Mouse (Mus musculus) left cerebral cortex, postnatal 36 days (tissue): ENCODE measurements around the gene Cmklr1. TPM values are rescaled to one million over a fixed set of nuclear protein-coding genes. Genes with fewer than 3 reads are reported as not detected.

Source experiments
- DNase-seq, 2 experiments: peaks; one replicate each; pipeline ENCODE4 v3.0.0; 2021 to 2022; ENCODE audit warnings: low spot score in 2 of 2, mixed read lengths in 1 of 2
- intact Hi-C: fragments of 180-260 bp; cut with DNase I; formaldehyde crosslinking; loops from one replicate; pipeline ENCODE4 v1.15.1; 2025
- total RNA-seq, 2 experiments: library from RNA; stranded (reverse); gene quantifications; 2 replicates each; pipeline ENCODE4 v1.2.3; 2021

Gene Cmklr1
- total RNA-seq, 2 experiments from 2014 or later: 2.8 to 7.7 TPM

DNA sequence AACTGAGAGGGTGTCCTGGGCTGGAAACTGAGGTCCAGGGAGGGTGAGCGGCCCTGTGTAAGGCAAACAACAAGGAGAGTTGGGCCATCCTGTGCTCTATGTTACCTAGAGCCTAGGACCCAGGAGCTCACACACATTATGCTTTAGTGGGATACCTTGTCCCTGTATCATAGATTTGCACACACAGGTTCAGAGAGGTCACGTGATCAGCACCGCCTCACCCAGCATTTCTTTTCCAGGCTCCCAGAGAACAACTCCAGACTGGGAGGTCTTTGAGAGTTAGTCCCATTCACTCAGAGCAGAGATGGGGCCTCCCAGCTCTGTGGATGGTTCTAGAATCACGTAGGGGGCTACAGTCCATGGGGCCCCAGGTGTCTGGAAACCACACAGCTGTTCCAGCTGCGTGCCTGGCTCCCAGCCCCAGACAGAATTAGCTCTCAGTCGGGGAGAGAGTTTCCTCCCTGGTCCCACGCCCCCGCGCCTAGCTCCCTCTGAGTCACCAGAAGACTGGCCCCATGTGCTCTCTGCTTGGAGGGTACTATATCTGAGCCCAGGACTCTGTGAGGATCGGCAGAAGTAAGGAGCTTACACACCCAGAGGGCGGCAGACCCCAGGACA, 22.3 kb downstream of the Cmklr1 start:
- intact Hi-C loops: no loop called here
- peak; percentile 48 to 51 for DNase-seq

DNA sequence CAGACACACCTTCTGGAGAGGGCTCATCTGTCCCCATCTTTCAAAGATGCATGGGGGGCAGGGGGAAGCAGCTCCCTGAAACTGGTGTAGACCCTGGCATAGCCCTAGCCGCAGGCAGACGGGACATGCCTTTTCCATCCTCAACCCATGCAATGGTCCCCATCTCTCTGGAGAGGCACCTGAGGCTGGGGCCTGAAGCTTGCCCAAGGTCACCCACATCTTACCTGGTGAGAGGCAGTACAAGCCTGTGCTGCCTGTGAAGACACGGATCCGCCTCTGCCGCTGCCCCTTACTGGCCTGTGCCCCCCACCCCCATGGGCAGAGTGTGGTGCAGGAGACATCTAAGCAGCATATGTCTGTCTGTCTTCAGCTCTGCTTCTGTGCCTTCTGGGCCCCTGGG, 23.2 kb downstream of the Cmklr1 start:
- DNase-seq: no peak

DNA sequence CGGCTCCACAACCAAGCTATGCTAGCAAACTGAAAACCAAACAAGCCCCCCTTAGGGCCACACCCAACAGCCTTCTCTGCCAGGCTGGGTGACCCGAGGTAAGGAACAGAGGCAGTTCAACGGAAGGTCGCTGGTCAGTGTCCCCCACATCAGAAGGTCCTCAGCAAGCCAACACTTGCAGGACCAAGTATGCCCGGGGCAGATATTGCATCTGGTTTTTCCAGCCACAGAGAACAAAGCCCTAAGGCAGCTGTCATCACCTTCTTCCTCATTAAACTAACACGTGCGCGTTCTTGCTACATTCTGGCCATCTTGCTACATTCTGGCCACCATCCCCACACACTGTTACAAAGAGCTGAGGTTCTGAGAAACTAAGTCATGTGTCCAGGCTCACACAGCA, 23.9 kb downstream of the Cmklr1 start:
- DNase-seq: no peak
- intact Hi-C loops: no loop called here

More for the DNA sequence above, 23.2 kb downstream of the Cmklr1 start:
- intact Hi-C loops: no loop called here

DNA sequence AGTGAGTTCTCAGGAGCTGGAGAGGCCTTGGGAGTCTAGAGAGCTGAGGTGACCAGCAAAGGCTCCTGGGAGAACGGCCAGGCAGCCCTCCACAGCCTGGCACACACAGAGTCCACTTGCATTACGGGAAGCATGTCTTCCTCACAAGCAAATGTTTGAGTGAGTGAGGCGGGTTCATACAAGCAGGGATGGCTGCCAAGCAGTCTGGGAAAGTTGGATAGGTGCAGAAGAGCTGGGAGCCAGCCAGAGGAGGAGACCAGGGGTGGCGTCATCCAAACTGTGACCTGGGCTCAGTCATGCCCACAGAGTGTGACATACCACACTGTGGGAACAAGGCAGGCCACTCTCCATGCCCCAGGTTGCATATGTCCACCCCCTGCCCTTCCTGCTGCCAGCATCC, 25.2 kb downstream of the Cmklr1 start:
- intact Hi-C loops: no loop called here
- no peak for DNase-seq

DNA sequence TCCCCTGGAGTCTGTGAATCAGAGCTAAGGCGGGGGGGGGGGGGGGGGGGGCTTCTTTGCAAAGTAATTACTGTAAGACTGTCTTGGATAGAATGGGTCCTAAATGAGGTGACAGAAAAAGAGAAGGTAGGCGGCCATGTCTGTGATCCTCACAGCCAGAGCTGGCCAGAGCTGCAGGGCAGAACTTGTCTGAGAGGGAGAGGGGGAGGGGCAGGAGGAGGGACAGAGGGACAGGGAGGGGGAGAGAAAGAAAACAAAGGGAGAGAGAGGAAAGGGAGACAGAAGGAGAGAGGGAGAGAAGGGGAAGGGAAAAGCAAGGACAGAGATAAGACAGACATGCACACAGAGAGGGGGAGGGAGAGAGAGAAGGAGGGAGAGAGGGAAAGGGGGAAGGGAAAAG, 27.2 kb downstream of the Cmklr1 start:
- DNase-seq: no peak
- intact Hi-C loops: no loop called here

DNA sequence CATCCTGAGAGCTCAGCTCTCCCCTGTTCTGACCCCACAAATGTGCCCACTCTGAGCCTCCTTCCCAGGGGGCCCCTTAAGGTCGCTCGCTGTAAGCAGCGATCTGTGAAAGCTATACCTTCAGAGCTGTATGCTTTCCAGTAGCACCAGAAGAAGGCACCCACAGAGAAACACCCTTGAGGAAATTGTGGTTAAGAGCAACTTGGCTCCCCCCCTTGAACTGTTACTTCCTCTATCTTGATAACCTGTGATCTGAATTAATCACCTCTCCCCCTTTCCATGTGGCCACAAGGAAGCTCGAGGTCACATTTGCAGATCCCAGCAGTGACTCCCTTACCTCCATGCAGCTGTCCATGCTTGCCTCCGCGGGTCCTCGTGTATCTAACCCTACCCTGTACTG, 29.2 kb downstream of the Cmklr1 start:
- DNase-seq: no peak
- intact Hi-C loops: no loop called here

DNA sequence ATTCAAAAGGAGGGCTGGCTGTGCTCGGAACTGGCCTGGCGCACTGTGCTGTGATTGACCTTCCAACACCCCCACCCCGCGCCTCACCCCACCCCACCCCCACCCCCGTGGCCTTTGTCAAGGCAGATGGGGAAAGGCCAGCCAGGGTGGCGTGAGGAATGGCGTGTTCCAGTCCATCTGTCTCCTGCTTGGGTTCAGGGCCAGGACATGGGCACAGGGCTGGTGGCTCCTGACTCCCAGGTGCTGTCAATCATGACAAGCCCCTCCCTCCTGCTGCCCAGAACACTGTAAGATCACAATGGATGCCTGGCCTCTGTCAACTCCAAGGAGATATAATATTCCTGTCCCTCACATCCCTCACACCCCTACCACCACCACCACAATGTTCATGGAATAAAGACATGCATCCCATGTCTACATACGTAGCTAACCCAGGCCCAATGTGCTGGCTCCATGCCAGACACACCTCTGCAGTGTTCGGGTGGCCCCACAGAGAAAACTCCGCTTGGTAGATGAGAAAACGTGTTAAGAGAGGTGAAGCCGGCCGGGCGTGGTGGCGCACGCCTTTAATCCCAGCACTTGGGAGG, 30.0 kb downstream of the Cmklr1 start:
- no peak for DNase-seq
- intact Hi-C loops: no loop called here

DNA sequence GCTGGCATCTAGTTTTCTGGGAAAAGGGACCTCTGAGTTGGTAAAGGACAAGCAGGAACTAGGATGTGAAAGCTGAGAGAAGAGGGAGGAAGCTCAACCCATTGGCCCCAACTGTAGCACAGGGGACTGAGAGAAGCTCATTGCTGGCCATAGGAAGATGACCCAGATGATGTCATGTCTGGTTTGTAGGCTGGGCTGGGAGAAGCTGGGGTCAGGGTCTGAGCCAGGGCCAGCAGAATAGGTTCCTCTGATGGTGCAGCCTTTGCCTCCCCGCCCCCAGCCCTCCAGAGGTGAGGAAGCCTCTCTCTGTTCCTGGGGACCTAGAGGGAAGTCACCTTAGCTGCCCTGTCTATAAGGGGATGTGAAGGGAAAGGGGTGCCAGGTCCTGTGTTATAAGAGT, 31.1 kb downstream of the Cmklr1 start:
- no peak for DNase-seq
- intact Hi-C loops: no loop called here

DNA sequence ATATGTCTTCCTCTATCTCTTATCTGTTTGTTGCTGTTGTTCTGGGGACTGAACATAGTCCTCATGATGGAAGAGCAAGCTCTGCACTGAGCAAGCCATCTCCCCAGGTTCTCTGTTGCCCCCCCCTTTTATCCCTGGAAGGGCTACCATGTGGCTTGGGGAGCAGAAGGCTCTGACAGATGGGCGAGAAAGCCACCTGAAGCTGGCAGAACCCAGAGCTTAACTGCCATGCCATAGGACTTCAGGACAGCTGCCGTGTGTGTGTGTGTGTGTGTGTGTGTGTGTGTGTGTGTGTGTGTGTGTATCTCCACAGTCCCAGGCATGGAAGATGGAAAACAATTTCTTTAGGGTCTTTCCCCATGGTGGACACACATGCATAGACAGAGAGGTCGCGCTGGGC, 31.5 kb downstream of the Cmklr1 start:
- intact Hi-C loops: no loop called here
- no peak for DNase-seq

DNA sequence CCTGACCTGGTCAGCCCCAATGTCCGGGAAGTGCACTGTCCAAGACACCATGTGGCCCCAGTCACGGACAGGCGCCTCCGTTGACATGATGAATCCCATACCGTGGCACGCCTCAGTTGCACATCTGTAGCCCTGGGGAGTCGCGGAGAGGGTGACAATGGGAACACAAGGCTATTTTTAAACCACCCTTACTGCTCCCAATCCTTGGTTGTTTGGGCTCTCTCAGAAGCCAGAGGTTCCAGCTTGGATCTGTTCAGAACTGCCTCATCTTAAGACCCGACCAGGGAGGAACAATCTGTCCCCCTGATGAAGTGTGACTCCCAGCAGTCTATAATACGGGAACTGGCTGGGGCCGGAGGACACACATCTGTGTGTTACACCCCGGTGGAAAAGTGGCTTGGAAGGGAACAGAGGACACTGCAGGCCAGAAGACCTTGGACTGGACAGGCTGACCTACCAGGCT, 38.4 kb downstream of the Cmklr1 start:
- intact Hi-C loops: no loop called here
- DNase-seq: no peak

DNA sequence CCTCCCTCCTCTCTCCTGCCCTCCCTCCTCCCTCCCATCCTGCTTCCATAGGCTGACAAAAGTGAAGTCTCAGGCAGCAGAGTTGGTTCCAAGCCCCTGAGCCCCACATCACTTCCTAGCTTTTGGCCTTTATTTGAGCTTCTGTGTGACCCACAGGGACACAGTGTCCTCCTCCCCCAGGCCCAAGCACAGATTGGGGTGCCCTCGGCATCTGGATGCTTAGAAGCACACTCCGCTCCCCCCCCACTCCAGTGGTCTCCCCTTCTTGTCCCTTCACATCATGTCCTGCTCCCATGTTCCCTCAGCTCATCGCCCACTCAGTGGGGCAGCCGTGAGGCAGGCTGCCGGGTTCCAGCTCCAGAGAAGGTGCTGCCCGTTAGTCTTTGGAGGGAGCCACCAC, 39.1 kb downstream of the Cmklr1 start:
- DNase-seq: no peak
- intact Hi-C loops: no loop called here

DNA sequence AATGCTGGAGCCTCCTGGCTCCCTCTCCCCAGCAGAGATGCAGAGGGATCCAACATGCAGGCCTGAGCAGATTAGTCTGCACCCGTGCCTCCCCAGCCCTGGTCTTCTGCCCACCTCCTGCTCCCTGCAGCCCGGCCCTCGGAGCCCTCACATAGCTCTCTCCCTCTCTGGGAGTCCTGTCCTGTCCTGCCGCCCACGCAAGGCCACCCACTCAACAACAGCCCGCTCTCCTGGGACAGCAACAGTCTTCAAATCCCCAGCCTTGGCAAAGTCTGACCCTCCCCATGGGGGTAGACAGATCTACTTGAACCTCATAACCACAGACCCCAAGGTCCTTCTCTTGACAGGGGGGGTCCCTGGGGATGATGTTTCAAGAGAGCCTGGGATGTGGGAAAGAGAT, 39.7 kb downstream of the Cmklr1 start:
- intact Hi-C loops: no loop called here
- no peak for DNase-seq

DNA sequence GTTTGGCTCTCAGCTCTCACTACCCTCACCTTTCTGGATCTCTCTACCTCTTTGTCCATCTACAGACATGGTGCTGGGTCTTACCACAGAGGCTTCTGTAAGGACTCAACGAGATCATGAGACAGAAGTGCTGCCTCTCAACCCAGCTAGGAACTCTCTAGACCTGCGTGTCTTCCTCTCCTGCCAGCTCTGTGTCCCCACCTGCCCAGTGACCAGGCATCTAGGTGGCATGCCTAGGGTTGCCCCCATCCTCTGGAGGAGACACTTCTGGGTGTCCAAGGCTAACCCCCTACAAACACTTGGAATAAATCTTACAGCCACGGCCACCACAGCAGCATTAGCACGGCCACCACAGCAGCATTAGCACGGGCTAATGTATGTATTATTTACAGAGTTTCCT, 40.3 kb downstream of the Cmklr1 start:
- no peak for DNase-seq
- intact Hi-C loops: no loop called here

DNA sequence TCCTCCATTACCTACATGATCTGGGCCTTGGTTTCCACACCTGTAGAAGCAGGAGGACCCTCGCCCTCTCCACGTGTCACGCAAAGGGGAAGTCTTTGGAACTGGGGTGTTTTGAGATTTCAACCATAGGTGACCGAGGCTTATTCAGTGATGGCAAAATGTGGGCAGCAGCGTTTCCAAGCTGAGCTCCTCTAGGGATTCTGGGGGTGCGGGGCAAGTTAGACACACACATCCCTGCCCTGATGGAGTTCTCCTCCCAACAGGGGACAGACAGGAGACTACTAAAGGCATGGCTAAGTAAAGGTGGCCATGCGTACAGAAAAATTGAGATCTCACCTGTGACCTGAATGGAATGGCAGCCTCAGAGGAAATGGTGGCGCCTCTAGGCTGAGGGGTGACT, 41.7 kb downstream of the Cmklr1 start:
- intact Hi-C loops: no loop called here
- no peak for DNase-seq

DNA sequence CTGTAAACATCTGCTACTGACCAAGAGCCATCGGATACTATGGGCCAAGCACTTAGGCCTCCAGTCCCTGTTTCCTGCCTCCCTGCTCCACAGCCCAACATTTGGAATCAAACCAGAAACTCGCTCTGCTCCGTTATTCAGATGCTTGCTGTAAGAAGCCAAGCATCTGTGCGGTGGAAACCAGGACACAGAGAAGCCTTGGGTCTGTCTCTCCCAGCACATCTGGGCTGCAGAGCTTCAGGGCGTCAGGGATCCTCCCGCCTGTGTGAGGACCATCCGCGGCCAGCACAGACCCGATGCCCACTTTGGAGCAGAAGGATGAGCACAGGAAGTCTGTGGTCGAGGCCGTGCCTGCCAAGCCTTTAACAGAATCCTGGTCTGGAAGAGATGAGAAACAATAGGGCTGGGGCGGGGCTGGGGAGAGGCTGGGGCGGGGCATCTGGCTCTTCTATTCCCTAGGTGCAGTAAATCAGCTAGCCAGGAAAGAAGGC, 42.2 kb downstream of the Cmklr1 start:
- DNase-seq: no peak
- intact Hi-C loops: no loop called here

DNA sequence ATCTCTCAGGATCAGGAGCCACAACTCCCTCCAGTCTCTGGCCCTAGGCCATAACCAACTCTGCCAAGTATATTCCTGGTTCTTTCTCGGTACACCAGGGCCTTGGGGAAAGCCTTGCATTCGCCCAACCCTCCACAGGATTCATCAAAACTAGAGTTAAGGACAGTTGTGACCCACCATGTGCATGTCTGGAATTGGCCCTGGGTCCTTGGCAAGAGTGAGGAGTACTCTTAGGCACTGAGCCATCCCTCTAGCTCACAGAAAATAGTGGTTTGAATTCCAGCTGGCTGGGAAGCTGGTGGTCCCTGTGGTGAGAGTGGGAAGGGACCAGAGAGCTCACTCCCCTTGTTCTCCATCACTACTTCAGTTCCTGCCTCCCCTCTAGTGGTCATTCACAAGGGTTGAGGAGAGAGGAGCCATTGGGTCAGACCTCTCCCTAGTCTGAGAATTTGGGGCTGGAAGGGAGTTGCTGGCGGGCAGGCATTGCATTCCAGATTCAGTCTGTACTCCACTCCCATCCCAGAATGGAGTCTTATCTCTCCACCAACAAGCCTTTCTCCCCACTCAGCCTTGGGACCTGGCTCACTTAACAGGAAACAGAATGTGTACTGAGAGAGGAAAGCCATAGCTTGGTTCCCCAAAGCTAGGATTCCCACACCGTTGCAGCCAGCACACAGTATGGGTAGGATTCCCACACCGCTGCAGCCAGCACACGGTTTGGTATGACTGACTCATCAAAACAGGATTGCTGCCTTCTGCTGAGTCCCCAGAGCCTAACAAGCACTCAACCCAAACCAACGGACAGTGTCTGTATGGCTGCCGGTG, 43.1 kb downstream of the Cmklr1 start:
- intact Hi-C loops: no loop called here
- DNase-seq: no peak

DNA sequence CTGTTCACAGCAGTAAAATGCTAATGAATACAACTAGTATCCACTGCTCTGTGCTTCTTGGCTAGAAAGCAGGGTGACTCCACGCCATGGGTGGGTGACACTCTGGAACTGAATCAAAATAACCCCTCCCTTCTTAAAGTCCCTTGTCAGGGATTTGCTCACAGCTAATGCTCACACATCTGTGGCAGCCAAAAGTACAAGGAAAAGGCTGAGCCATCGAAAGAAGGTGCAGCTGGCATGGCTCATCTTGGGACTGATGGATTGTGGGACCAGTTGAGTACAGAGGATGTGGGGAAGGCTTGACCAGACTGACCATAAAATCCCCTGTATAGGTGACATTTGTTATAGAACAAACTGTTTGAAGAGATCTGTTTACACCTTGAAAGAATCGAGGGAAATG, 44.1 kb downstream of the Cmklr1 start:
- DNase-seq: no peak
- intact Hi-C loops: no loop called here

DNA sequence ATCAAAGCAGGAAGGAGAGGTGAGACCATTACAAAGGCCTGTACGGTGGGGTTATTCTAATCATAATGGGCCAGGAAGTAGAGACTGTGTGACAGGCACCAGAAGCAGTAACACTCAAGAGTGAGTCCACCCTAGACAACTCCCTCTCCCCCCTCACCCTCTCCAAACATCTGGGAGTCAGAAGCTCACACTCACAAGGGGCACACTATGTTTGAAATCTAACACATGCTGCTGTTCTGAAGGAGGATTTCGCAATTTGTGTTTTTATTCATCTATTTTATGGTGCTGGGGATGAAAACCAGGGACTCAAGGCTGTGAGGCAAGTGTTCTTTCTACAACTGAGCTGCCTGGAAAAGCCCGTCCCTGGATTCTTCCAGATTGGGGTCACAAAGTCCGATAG, 45.5 kb downstream of the Cmklr1 start:
- DNase-seq: no peak
- intact Hi-C loops: no loop called here

DNA sequence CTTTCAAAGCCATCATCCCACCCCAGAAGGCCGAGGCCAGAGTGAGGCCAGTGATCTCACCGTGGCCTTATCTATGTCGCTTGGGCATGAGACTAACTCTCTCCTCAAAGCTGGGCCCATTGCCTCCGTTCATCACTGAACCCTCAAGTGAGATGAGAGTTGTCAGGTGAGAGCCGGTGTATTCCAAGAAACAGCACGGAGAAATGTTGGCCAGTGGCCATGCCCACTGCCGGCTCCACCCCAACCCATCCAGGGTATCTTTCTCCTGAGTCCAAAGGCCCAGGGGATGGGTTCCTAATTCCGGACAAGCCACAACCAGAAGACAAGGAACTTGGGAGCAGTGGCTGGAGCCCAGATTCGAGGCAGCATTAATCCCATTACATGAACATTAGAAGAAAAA, 46.8 kb downstream of the Cmklr1 start:
- intact Hi-C loops: no loop called here
- no peak for DNase-seq

DNA sequence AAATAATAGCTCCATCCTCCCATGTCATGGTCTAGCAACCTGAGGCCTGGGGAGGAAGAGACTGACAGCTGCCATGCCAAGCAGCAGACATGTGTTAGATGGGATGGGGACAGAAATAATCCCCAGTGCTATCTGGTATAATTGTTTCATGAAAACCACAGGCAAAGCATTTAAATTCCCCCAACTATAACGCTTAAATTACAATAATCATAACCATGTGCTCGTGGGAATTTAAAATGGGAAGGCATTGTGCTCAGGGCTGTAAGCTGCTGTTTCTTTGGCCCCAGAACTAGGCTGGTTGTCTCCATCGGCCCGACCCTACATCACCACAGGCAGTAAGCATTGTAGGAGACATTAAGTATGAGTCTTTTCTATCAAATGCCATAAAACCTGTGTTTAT, 49.4 kb downstream of the Cmklr1 start:
- DNase-seq: no peak
- intact Hi-C loops: no loop called here

DNA sequence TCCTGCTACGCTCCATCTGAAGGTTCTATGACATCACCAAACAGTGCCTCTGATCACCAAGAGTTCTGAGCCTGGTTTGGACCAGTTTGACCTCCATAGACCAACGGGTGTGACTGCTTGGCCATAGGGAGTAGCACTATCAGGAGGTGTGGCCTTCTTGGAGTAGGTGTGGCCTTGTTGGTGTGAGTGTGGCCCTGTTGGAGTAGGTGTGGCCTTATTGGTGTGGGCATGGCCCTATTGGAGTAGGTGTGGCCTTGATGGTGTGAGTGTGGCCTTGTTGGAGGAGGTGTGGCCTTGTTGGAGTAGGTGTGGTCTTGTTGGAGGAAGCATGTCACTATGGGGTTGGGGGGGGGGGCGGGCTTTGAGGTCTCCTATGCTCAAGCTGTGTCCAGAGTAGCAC, 50.0 kb downstream of the Cmklr1 start:
- no peak for DNase-seq
- intact Hi-C loops: no loop called here
